Mouse (Mus musculus) kidney, embryonic 16.5 days (tissue): ENCODE measurements around the gene C2. TPM values are rescaled to one million over a fixed set of nuclear protein-coding genes. Genes with fewer than 3 reads are reported as not detected.

Experiments
- ATAC-seq: fragments of 200-750 bp; cut with Nextera tagmentation; 2 replicates; pipeline ENCODE4 v1.8.0; 2017; ENCODE audit warnings: moderate TSS enrichment; ENCODE audit not compliant: low FRiP score, low TSS enrichment
- H3K27ac ChIP-seq: fragments of 300-500 bp; sonication (generic); 2 replicates; pipeline ENCODE4 v1.5.1; 2014; ENCODE audit warnings: low read length
- H3K27me3 ChIP-seq: fragments of 300-500 bp; sonication (generic); 2 replicates; pipeline ENCODE4 v1.6.1; 2014; ENCODE audit warnings: low read length, control low read depth, mixed read lengths; ENCODE audit not compliant: insufficient read depth
- H3K36me3 ChIP-seq: fragments of 300-500 bp; sonication (generic); 2 replicates; pipeline ENCODE4 v1.6.1; 2014; ENCODE audit warnings: low read length, control low read depth, mixed read lengths; ENCODE audit not compliant: insufficient read depth
- H3K4me1 ChIP-seq: fragments of 300-500 bp; sonication (generic); 2 replicates; pipeline ENCODE4 v1.6.1; 2014; ENCODE audit warnings: low read length, control low read depth, mixed read lengths; ENCODE audit not compliant: insufficient read depth
- H3K4me2 ChIP-seq: fragments of 300-500 bp; sonication (generic); replicated peaks from 2 replicates; pipeline ENCODE4 v1.6.1; 2014; ENCODE audit warnings: low read depth, low read length
- H3K4me3 ChIP-seq: fragments of 300-500 bp; sonication (generic); 2 replicates; pipeline ENCODE4 v1.5.1; 2014; ENCODE audit warnings: mild to moderate bottlenecking, low read length
- H3K9ac ChIP-seq: fragments of 300-500 bp; sonication (generic); replicated peaks from 2 replicates; pipeline ENCODE4 v1.6.1; 2014; ENCODE audit warnings: low read length
- H3K9me3 ChIP-seq: fragments of 300-500 bp; sonication (generic); 2 replicates; pipeline ENCODE4 v1.6.1; 2016; ENCODE audit warnings: low read length, control low read depth
- WGBS: fragments of 180-500 bp; shearing (Covaris S2); extraction: QIAGEN DNeasy Blood & Tissue Kit; methylation state at CpG from one replicate; pipeline ENCODE4 v1.1.7; 2014; 5-methylcytosine and 5-hydroxymethylcytosine counted together
- polyA plus RNA-seq: library from polyadenylated mRNA; unstranded; fragments of >200 nt; fragmentation: Nextera tagmentation; extraction: Ambion mirVana; gene quantifications from 2 replicates; pipeline ENCODE4 v1.2.1, GENCODE M21; 2015

Gene C2
- polyA plus RNA-seq, 1 experiment from 2014 or later, result 5.7 TPM

DNA sequence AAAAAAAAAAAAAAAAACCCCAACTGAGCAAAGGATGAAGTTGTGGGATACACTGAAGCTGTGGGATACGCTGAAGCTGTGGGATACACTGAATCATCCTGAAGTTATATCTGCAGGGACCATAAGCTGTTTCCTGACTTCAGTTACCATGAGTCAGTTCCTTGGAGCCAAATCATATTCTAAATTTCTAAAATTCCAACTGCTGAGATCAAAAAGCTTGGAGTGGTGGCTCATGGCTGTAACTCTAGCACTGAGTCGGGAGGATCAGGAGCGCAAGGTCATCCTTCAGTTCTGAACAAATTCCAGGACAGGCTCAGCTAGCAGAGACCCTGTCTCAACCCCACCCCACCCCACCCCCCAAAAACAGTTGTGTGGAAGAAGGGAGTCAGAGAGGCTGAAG lies 12.4 kb downstream of the C2 start:
- no peak overlapping the region for H3K9ac ChIP-seq
- ATAC-seq, result no peak
- H3K36me3 ChIP-seq, result no peaks in the 10 kb centered on the region
- H3K9me3 ChIP-seq, result no peaks in the 10 kb centered on the region
- WGBS, result 74% methylated on average over 3 of the region's 3 CpGs
- H3K4me3 ChIP-seq, result no peak overlapping the region
- peaks cover 6% of the 10 kb centered on the region for H3K4me1 ChIP-seq
- H3K4me2 ChIP-seq, result no peak overlapping the region
- H3K27me3 ChIP-seq, result no peaks in the 10 kb centered on the region
- no peak overlapping the region for H3K27ac ChIP-seq

- H3K4me2 ChIP-seq, result no peak overlapping the region
- H3K27me3 ChIP-seq, result no peaks in the 10 kb centered on the region
Observed at GRCm38 (mm10) chr17:34884704-34885103, 13.4 kb downstream of the C2 start.

GRCm38 (mm10) chr17:34883332-34883731 lies 14.7 kb downstream of the C2 start:
- H3K36me3 ChIP-seq, result no peaks in the 10 kb centered on the region
- H3K27ac ChIP-seq, result no peak overlapping the region
- H3K4me2 ChIP-seq, result no peak overlapping the region
- H3K4me1 ChIP-seq, result peaks cover 6% of the 10 kb centered on the region
- H3K9me3 ChIP-seq, result no peaks in the 10 kb centered on the region
- WGBS, result 62% methylated on average over 3 of the region's 3 CpGs
- no peak overlapping the region for H3K9ac ChIP-seq
- no peak overlapping the region for H3K4me3 ChIP-seq
- no peaks in the 10 kb centered on the region for H3K27me3 ChIP-seq
- no peak for ATAC-seq

More at GRCm38 (mm10) chr17:34884704-34885103, 13.4 kb downstream of the C2 start:
- Histone ChIP-seq H3K9me3 (no peaks in the 10 kb centered on the region), H3K4me1 (peaks cover 6% of the 10 kb centered on the region), H3K36me3 (no peaks in the 10 kb centered on the region), H3K9ac (no peak overlapping the region), H3K4me3 (no peak overlapping the region), H3K27ac (no peak overlapping the region)
- ATAC-seq, result no peak
- WGBS, result 90% methylated on average over 6 of the region's 6 CpGs

- no peak within 1 kb of the TSS for H3K4me3 ChIP-seq
- H3K4me1 ChIP-seq, result peaks cover 6% of the 10 kb centered on the region
- peak within 1 kb of the TSS; percentile 22 for H3K4me2 ChIP-seq
- H3K27ac ChIP-seq, result no peak within 1 kb of the TSS
- no peak for ATAC-seq
- 0 out of 2 replicates have a peak within 1 kb of the TSS, but pooled peaks have one; percentile 1 for H3K9ac ChIP-seq
- no peaks in the 10 kb centered on the region for H3K27me3 ChIP-seq
- 8% methylated on average over 15 of the region's 15 CpGs for WGBS
- no peaks in the 10 kb centered on the region for H3K9me3 ChIP-seq
- no peaks in the 10 kb centered on the region for H3K36me3 ChIP-seq
Observed at GRCm38 (mm10) chr17:34881683-34882310, 16.3 kb downstream of the C2 start, which contains the start of gene Gm20547. Gm20547 (minus strand) TSS chr17:34882042.

- ATAC-seq, result no peak
- Histone ChIP-seq H3K27ac (no peak overlapping the region), H3K36me3 (no peaks in the 10 kb centered on the region), H3K9ac (no peak overlapping the region), H3K4me3 (no peak overlapping the region), H3K4me1 (peaks cover 6% of the 10 kb centered on the region), H3K4me2 (no peak overlapping the region), H3K27me3 (no peaks in the 10 kb centered on the region), H3K9me3 (no peaks in the 10 kb centered on the region)
Observed at GRCm38 (mm10) chr17:34881166-34881565, 16.9 kb downstream of the C2 start.

- Histone ChIP-seq H3K36me3 (no peaks in the 10 kb centered on the region), H3K27me3 (no peaks in the 10 kb centered on the region), H3K4me3 (no peak within 1 kb of the TSS), H3K9ac (no peak within 1 kb of the TSS), H3K4me2 (no peak within 1 kb of the TSS), H3K9me3 (no peaks in the 10 kb centered on the region), H3K27ac (no peak within 1 kb of the TSS), H3K4me1 (peaks cover 6% of the 10 kb centered on the region)
- 59% methylated on average over 11 of the region's 11 CpGs for WGBS
- no peak for ATAC-seq
Observed at GRCm38 (mm10) chr17:34879336-34879879, 18.7 kb downstream of the C2 start, which contains the start of gene Zbtb12. Zbtb12 (plus strand) TSS chr17:34879483.

GRCm38 (mm10) chr17:34874321-34874720 lies 23.7 kb downstream of the C2 start:
- Histone ChIP-seq H3K9ac (no peak overlapping the region), H3K36me3 (no peaks in the 10 kb centered on the region), H3K27ac (no peak overlapping the region), H3K4me3 (no peak overlapping the region), H3K9me3 (no peaks in the 10 kb centered on the region), H3K4me1 (no peaks in the 10 kb centered on the region), H3K4me2 (no peak overlapping the region), H3K27me3 (no peaks in the 10 kb centered on the region)
- 84% methylated on average over 6 of the region's 6 CpGs for WGBS
- no peak for ATAC-seq

DNA sequence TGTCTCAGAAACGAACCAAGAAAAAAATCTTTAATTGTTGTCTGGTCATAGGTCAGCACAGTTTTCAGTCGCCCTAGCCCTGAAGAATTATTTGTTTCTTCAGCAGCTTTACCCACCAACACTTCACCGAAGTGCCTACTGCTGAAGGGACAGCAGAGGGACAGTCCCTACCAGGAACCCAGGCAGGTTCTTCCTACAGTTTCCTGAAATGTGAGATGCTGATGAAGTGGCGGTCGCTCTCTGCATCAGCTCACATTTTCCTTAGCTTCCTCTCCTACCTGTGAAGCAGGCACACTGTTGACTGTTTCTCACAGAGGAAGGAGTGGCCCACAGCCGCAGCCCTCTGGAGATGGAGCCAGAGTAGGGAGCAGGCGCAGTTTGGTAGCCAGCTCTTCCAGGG lies 32.1 kb downstream of the C2 start:
- no peak overlapping the region for H3K4me2 ChIP-seq
- peaks cover 2% of the 10 kb centered on the region; the same call in 1 of the 2 replicates for H3K4me1 ChIP-seq
- no peak overlapping the region for H3K9ac ChIP-seq
- no peaks in the 10 kb centered on the region for H3K27me3 ChIP-seq
- no peaks in the 10 kb centered on the region for H3K9me3 ChIP-seq
- no peaks in the 10 kb centered on the region for H3K36me3 ChIP-seq
- no peak overlapping the region for H3K4me3 ChIP-seq
- WGBS, result 44% methylated on average over 7 of the region's 7 CpGs
- H3K27ac ChIP-seq, result no peak overlapping the region
- no peak for ATAC-seq

- Histone ChIP-seq H3K4me2 (no peak within 1 kb of the TSS; the same call in 1 of the 2 replicates), H3K4me3 (no peak within 1 kb of the TSS), H3K27ac (no peak within 1 kb of the TSS; the same call in 1 of the 2 replicates), H3K9me3 (no peaks in the 10 kb centered on the region), H3K9ac (no peak within 1 kb of the TSS), H3K36me3 (peaks cover 2% of the 10 kb centered on the region; the same call in 1 of the 2 replicates), H3K27me3 (no peaks in the 10 kb centered on the region), H3K4me1 (peaks cover 2% of the 10 kb centered on the region; the same call in 1 of the 2 replicates)
- WGBS, result 29% methylated on average over 8 of the region's 8 CpGs
- ATAC-seq, result peak; percentile 49; the same call in 1 of the 2 replicates
Observed at GRCm38 (mm10) chr17:34862416-34863081, 35.5 kb downstream of the C2 start, which contains the start of gene Cfb. Cfb (minus strand) TSS chr17:34862518.
